Mouse (Mus musculus): ENCODE measurements at regions not wholly inside any gene's neighbourhood (a gene's known extent, or its start where the extent isn't known, plus 50 kb on each side); places are given as distances from the start of the nearest gene placed in this dataset.

DNA sequence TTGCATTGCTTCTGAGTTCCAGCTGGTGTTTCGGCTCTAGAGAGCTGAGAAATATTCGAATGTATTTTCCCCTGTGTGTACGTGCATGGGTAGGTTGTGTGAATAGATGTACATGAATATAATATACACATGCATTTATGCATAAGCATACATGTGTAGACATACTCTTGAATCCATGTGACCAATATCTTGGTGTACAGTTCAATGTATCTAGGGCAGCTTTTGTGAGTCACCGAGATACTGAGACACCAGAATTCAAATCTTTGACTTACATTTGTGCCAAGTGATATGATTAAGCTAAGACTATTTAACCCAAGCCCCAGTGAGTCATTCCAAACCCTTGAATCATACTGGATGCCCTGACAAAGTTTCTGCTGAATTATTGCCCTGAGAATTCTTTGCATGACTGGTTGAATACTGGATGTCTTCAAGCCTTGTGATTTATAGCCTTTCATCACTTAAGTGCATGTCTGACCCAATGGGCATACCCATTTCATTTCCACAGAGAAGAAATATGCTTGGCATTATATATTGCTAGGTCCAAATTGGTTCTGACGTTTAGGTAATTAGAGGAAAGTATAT is 103.3 kb upstream of the Tsc22d2 start:
- TF ChIP-seq POLR2A (IDR thresholded peaks at IDR 0.05; ENCODE audit: insufficient read length, low read depth) (no peak), E2F4 (IDR thresholded peaks at IDR 0.05; ENCODE audit: insufficient read depth) (no peak)
